Mouse (Mus musculus): ENCODE results near the gene Gm10382.
"Not testable (repeated sequence)": the region's sequence is repeated elsewhere in the genome, so short reads cannot be mapped to it uniquely, and the experiment has no call there.

The Gm10382 gene

GRCm38 (mm10) chr5:125370950-125371693 lies 18.0 kb upstream of the Gm10382 start:
- DNase-seq (ENCODE audit: low read depth, low spot score) = no peak

DNA sequence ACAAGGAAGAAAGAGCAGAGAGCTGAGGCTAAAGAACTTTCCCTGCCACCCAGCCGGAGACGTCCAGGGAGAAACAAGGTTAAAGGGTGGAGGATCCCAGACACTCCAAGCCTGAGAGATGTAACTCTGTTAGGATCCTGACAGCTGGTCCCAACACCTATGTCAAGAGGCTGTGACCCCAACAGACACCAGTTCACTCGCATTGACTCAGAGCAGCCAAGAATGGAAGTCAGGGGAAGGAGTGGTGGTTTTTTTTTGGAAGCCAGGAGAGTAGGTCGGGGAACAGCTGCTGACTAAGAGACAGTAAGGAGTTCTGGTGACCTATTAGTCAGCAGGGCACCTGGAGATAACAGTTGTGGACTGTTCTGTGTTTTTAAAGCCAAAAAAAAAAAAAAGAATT lies 17.1 kb upstream of the Gm10382 start:
- DNase-seq (ENCODE audit: low read depth, low spot score) = no peak

DNA sequence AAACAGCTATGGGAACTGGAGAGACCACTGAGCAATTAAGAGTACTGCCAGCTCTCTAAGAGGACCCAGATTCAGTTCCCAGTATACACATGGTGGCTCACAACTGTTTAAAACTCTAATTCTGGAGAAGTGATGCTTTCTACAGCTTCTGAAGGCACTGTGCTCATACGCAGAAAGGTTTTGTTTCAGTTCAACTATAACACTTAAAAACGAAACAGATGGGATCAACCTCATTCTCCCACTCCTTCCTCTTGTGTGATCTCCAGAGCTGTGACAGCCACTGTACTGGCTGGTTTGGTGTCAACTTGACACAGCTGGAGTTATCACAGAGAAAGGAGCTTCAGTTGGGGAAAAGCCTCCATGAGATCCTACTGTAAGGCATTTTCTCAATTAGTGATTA lies 13.3 kb upstream of the Gm10382 start:
- no peak for DNase-seq (ENCODE audit: low read depth, low spot score)

- DNase-seq (ENCODE audit: low read depth, low spot score) = no peak
These were observed 11.9 kb upstream of the Gm10382 start for GRCm38 (mm10) chr5:125377214-125377613.

DNA sequence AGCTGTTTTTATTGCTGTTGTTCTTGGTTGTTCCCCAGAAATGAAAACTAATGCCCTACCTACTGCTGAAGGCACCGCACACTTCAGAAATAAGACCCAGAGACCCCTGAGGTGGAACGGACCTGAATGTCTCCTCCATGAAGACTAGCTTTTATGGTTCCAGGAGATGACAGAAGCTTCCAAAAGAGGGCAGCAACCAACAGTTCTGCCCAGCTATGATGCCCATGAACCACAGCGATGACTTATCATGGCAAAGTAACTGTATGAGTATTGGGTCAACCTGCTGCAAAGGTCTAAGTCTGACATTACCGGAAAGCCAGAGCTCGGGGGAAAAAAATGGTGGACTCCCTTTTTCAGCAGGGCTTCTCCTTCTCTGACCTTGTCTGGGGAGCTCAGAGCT lies 10.2 kb upstream of the Gm10382 start:
- DNase-seq (ENCODE audit: low read depth, low spot score) = no peak

GRCm38 (mm10) chr5:125381954-125382672 lies 7.0 kb upstream of the Gm10382 start:
- no peak for DNase-seq (ENCODE audit: low read depth, low spot score)

DNA sequence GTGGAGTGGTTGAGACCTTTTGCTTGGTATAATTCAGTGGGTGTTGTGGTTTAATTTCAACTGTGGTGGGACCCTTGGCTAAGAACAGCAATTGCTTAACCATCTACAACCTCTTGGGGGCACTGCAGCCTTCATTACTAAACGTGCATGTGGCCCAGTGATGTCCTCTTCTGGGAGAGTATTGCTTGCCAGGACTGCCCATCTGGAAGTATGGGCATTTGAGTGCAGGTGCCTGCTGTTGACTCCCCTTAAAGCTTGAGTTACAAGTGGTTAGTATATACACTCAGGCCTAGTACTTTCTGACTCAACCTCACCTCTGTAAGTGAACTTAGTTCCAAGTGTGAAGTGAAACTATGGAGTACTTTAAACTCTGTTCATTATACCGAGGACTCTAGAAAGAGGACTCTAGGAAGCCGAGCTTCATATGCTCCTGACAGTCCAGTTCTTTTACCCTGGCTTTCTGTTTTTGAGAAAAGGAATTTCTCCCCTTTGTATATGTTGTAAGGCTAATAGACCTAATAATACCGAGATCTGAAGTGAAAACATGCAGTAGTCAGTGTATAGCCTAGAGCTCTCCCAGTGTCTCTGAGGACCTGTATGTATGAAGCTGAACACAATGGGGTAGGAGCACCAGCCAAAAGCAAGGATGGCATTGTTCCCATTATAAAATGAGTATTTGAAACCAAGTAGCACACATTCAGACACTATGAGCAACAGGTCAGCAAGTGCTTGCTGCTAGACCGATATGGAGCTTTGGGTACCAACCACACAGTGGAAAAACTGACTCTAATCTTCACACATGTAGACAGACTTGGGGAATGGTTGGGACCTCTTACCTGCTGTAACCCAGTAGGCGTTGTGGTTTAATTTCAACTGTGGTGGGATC lies 6.2 kb upstream of the Gm10382 start:
- no peak for DNase-seq (ENCODE audit: low read depth, low spot score)

- DNase-seq (ENCODE audit: low read depth, low spot score) = no peak
These were observed 5.3 kb upstream of the Gm10382 start for GRCm38 (mm10) chr5:125383637-125384420.

GRCm38 (mm10) chr5:125384512-125385214 lies 4.5 kb upstream of the Gm10382 start:
- no peak for DNase-seq (ENCODE audit: low read depth, low spot score)

DNA sequence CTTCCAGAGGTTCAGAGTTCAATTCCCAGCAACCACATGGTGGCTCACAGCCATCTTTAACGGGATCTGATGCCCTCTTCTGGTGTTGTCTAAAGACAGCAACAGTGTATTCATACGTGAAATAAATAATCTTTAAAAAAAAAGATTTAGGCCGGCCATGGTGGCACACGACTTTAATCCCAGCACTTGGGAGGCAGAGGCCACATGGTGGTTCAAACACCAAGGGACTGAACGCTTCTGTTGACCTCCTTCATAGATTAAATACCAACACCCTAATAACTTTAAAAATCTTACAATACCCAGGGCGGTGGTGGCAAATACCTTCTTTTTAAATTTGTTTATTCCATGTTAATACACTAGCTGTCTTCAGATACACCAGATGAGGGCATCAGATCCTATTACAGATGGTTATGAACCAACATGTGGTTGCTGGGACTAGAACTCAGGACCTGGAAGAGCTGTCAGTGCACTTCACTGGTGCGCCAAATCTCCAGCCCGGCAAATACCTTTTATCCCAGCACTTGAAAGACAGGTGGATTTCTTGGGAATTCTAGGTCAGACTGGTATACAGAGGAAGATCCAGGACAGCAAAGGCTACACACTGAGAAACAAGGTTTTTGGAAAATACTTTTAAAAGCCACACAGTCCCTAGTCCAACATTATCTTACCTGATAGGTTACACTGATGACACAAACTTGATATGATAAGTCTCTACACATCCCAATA lies 3.7 kb upstream of the Gm10382 start:
- no peak for DNase-seq (ENCODE audit: low read depth, low spot score)

GRCm38 (mm10) chr5:125387295-125387694 lies 1.8 kb upstream of the Gm10382 start:
- not testable (repeated sequence) for DNase-seq (ENCODE audit: low read depth, low spot score)

- DNase-seq (ENCODE audit: low read depth, low spot score) = no peak
These were observed 597 bp upstream of the Gm10382 start for GRCm38 (mm10) chr5:125388358-125389092.

GRCm38 (mm10) chr5:125389579-125390441 lies 688 bp downstream of the Gm10382 start, which contains the start of gene Ubc:
Gene Ubc, minus strand, starts transcription at chr5:125390202.
- peak; percentile 93 for DNase-seq (ENCODE audit: low read depth, low spot score)

- DNase-seq (ENCODE audit: low read depth, low spot score) = no peak
These were observed 1.9 kb downstream of the Gm10382 start for GRCm38 (mm10) chr5:125390906-125391477.

GRCm38 (mm10) chr5:125391609-125392008 lies 2.5 kb downstream of the Gm10382 start:
- no peak for DNase-seq (ENCODE audit: low read depth, low spot score)

GRCm38 (mm10) chr5:125392176-125392575 lies 3.1 kb downstream of the Gm10382 start:
- not testable (repeated sequence) for DNase-seq (ENCODE audit: low read depth, low spot score)

DNA sequence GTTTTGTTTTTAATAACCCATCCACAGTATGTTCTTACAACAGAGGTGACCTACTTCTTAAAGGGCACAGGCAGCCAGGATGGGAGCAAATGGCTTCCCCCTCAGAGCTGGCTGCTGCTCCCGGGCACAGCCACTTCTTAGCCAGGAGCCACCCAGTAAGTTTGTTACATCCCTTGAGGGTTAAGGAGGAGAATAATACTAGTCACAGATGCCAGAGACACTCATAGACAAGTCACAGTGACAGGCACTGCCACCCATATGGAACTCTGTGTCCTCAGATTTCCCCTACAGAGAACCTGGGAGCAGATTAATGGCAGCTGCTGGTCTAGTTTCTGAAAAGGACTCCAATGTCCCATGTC lies 3.5 kb downstream of the Gm10382 start:
- DNase-seq (ENCODE audit: low read depth, low spot score) = no peak

All from c-Kit-negative CD71-positive TER-119-positive erythroid progenitor cells, embryonic 14.5 days (primary cell).